Mouse (Mus musculus) duodenum, adult 2 months (tissue): ENCODE results near the gene Nol3. TPM values are rescaled to one million over a fixed set of nuclear protein-coding genes. Genes with fewer than 3 reads are reported as not detected.

Experiments
- polyA plus RNA-seq: library from polyadenylated mRNA; depleted of rRNA; stranded (reverse); fragments of >200 nt; gene quantifications from 2 replicates; pipeline ENCODE4 v1.2.3, GENCODE M21; 2012; ENCODE audit warnings: low replicate concordance; rRNA removed

Nol3 gene
- polyA plus RNA-seq, result 0.64 and 0.90 TPM in 2 replicates

DNA sequence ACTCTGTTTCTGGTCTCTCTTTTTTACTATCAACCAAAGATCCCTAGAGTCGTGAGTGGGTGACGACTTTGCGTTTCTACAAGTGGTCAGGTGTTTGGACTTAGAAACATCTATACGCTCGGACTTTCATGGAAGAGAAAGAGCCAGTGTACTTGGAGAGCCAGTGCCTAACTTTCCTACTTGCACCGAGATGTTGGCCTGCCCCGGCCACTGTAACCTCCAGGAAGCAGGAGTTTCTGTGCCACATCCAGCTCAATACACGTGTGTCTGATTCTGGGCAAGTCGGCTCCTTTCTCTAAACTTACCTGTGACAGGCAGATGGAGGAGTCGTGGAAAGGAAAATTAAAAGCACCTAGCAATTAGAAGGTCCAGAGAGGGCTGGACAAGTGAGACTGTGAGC lies at the start of gene Nol3:
Gene Nol3 (plus strand): TSS at position 301 of the 400 bp plus-strand sequence.

DNA sequence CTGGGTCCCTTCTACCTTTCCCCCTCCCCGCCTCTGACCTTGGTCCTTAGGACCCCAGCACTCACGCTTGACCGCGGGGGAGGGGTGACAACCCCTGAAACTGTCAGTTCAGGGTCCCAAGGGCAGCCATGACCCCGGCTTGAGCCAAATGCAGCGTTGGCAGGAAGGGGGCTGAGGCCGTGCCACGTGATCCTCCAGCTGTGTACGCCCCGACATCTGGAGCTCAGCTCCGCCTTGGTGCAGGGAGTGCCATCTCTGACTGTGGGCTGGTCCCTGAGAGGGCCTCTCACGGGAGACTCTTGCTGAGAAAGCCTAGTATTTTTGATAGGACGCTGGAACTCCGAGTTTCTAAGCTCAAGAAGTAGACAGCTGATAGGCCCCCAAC lies 21.0 kb upstream of the Nol3 start, which contains the start of gene B3gnt9:
Gene B3gnt9 (minus strand): TSS at position 188 of the 385 bp plus-strand sequence.

DNA sequence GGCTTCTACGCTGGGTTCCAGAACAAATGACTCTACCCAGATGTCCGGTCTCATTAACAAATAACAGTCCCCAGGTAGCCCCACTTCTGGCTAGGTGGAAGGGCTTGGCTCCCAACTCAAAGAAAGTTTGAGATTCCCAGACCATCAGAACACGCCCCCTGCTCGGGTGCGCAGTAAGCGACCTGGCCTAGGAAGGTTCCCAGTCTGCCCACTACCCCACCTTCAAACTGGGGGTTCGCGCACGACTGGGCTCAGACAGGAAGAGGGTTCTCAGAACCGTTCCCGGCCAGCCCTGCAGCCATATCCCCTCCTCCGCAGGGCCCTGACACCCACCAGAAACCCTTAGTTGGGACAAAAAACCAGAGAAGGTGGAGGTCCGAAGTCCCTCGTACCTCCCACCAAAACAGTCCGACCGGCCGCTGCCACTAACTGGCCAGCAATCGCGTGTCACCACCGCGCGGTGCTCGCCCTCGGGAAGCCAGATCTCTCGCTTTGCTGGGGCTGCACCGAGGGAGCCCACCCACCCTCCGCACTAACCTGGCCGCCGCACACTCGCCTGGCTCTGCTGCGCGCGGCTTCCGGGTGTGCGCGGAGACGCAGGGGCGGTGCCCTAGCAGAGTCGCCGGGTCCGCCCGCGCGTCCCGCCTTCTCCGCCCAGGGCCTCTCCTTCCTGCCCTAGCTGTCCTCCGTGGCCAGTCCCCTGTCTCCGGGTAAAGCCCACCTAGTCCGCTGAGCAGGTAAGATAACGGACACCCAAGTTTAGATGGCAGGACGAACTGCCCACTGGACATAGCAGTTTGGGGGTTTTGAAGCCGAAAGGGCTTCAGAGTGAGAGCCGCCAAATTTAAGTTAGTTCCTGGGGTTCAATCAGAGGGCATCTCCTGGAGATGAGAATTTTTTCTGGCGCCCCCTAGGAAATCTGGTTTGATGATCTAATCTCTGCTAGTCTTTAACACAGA lies 11.6 kb upstream of the Nol3 start, which contains the start of the genes Tradd and Fbxl8:
Gene Tradd (minus strand): TSS at position 586 of the 959 bp plus-strand sequence.
Gene Fbxl8 (plus strand): TSS at position 625 of the 959 bp plus-strand sequence.

DNA sequence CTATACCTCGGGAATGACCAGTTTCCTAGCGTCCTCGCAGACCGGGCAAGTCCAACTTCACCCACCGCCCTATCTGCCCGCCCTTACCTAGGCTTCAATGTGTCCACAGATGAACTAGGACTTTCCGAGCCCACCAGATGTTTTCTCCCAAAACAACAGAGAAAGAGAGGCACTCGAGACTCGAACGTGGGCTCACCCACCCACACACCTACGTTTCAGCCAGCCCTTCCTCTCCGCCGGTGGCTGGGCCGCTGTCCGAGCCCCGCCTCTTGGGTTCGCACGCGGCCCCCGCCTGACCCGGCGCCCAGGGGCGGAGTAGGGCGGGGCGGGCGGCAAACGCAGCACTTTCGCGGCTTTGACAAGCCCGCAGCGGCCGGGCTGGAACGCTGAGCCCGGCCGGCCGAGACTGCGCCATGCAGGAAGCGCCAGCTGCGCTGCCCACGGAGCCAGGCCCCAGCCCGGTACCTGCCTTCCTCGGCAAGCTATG lies 6.4 kb upstream of the Nol3 start, which contains the start of gene Hsf4:
Gene Hsf4 (plus strand): TSS at position 341 of the 487 bp plus-strand sequence.

DNA sequence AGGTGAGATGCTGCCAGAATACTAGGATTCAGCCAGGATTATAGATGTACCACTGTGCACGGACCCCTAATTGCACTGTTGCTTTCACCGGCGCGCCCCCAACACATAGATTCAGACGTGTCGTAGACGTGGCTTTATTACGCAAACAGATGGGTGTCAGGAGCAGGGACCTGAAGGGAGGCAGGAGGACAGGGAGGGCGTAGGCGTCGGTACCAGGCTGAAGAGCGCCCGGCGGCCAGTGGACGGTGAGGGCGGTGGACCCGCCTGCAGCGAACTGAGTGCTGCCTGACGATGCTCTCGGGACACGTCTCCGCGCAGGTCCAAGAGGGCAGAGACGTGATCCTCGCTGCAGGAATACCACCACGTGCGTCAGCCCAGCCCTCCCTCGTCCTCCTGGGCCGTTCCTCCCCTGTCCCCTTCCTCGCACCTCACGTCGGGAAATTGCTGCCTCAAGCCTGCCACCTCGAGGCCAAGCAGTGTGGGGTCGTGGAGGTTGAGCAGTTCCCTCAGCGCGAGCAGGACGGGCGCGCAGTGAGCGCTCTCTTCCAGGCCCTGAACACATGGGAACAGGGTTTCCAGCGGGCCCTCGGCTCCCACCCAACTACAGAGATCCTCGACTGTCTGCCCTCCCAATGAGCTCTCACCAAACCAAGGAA lies 14.0 kb downstream of the Nol3 start, which contains the start of gene 4931428F04Rik:
Gene 4931428F04Rik (minus strand): TSS at position 60 of the 656 bp plus-strand sequence.

DNA sequence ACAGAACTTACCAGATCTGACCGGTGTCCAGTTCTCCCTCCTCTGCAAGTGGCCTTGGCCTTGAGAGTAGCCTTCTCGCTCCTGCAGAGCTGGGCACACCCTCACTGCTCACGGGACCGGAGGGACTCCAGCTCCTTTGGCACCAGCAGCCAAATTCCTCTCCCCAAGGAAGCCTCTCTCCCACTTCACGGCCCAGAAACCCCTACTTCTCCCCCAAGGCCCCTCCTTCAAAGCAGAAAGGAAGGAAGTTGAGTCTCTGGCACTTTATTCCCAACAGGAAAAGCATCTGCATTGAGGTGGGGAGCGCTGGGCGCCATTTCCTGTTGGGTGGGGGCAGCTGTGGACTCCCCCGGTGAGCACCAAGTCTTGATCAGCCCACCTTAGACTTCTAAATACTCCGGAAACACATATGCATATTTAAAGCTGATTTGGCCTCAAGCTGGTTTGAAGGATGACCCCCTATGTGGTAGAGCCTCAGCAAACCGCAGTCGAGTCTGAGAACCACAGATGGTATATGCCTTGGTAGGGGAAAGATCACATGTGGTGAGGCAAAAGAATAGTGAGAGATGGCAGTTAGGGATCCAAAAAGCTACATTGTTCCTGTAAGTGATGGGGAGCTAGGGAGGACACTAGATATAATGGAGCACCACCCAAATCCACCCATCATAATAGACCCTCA lies 20.1 kb downstream of the Nol3 start, which contains the start of gene Exoc3l:
Gene Exoc3l (minus strand): TSS at position 207 of the 679 bp plus-strand sequence.

DNA sequence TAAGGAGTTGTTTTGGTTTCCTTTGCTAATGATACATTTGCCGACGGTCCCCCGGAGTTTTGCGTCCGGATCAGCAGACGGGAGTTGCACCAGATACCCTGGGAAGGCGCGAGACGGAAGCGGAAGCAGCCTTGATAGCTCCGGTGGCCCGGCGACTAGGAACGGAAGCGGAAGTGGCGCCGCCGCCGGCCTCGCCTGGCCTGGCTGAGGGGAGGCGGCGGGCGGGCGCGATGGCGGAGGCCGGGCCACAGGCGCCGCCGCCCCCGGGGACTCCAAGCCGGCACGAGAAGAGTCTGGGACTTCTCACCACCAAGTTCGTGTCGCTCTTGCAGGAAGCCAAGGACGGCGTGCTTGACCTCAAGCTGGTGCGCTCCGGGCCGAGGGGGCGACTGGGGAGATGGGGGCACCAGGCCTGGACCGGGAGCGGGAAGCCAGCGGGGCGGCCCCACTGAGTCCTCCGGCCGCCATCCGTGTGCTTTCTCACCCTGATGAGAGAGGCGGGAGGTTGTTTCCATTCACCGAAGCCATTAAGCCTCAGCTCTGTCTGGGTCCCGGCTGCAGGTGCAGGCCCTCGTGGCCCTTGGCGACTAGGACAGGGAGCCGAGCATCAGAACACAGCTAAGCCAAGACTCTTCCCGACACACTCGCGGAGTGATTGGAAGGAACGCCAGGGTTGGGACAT lies 21.7 kb downstream of the Nol3 start, which contains the start of gene E2f4:
Gene E2f4 (plus strand): TSS at position 153 of the 682 bp plus-strand sequence.

DNA sequence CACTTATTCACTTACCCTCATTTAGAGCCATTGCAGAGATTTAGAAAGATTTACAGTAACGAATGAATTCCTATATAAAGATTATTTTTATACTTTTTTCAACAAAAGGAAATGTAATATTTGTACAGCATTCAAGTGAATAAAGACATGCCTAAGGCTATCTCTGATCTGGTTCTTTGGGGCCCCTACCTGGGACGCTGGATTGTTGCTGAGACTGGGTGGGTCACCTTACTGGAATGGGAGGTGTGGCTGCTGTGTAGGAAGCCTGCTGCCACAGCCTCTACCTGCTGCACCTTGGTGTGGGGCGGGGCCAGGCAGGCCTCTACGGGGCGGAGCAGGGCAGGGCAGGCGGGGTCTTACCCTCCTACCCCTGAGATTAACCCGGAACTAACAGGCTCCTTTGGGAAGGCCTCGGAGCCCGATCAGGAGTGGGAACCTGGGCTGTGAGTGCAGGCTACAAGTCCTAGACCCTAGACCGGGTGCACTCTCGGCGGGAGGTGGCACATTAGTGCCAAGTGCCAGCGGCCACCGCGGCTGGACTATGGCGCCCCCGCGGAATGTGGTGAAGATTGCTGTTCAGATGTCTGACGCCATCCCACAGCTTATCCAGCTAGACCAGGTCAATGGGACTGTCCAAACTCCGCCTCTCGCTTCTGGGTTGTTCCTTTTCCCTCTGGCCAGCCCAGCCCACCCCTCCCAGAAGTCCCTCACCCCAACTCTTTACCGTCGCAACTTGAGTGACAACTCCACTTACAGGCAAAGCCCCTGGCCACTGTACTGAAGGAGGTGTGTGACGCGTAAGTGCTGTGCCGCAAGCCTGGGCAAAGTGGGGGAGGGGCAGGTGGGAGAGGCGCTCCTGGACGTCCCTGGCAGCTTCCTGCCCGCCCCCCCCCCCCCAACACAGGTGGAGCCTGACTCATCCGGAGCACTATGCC lies 29.5 kb downstream of the Nol3 start, which contains the start of gene Elmo3:
Gene Elmo3 (plus strand): TSS at position 391 of the 935 bp plus-strand sequence.

DNA sequence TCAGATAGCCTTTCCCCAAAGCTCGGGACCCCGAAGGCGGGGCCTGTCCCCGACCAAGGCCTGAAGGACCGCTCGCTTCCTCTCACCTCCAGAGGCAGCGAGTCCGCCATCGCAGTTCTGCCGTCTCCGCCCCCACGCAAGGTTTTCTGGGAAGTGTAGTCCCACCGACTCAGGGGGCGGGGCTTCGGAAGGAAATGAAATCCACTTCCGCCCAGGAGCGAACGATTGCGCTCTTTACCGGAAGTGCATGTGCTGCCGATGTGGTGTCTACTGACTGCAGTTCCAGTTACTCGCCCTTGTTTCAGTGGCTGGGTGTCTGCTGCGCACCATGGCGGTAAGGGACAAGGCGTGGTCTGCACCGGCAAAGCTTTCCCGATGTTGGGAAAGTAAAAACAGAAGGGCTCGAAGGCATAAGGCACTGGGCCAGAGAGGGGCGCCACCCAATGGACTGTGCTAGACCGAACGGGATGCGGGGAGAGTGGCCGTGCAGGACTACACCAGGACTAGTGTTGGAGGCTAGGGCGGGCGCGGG lies 50.3 kb downstream of the Nol3 start, which contains the start of the genes Lrrc29 and Tmem208:
Gene Lrrc29 (minus strand): TSS at position 138 of the 532 bp plus-strand sequence.
Gene Tmem208 (plus strand): TSS at position 214 of the 532 bp plus-strand sequence.

Other genes starting within 250 kb of the Nol3 start
- gene Ces3a, start 227.5 kb upstream of the Nol3 start, polyA plus RNA-seq, result 0.59 and 1.7 TPM in 2 replicates
- 0.22 TPM in 1 of 2 replicates, not detected in the other for gene Ces3b, start 192.4 kb upstream of the Nol3 start, polyA plus RNA-seq
- not detected in 2 replicates for gene Ces4a, start 144.3 kb upstream of the Nol3 start, polyA plus RNA-seq
- 2.2 and 2.7 TPM in 2 replicates for gene Cbfb, start 105.5 kb upstream of the Nol3 start, polyA plus RNA-seq
- 8.2 and 10.4 TPM in 2 replicates for gene D230025D16Rik, start 51.0 kb upstream of the Nol3 start, polyA plus RNA-seq
- 9.6 and 16.2 TPM in 2 replicates for gene B3gnt9, start 21.0 kb upstream of the Nol3 start, polyA plus RNA-seq
- 62.3 and 127 TPM in 2 replicates for gene Tradd, start 11.5 kb upstream of the Nol3 start, polyA plus RNA-seq
- gene Fbxl8, start 11.5 kb upstream of the Nol3 start, polyA plus RNA-seq, result 13.1 and 36.2 TPM in 2 replicates
- gene Hsf4, start 6.3 kb upstream of the Nol3 start, polyA plus RNA-seq, result 1.0 and 1.4 TPM in 2 replicates
- 0.97 and 2.4 TPM in 2 replicates for gene 4931428F04Rik, start 13.7 kb downstream of the Nol3 start, polyA plus RNA-seq
- gene Exoc3l, start 20.0 kb downstream of the Nol3 start, polyA plus RNA-seq, result 3.0 and 3.4 TPM in 2 replicates
- 107 and 138 TPM in 2 replicates for gene E2f4, start 21.5 kb downstream of the Nol3 start, polyA plus RNA-seq
- gene Elmo3, start 29.5 kb downstream of the Nol3 start, polyA plus RNA-seq, result 58.7 and 87.7 TPM in 2 replicates
- gene Lrrc29, start 50.1 kb downstream of the Nol3 start, polyA plus RNA-seq, result 6.5 and 8.6 TPM in 2 replicates
- 120 and 146 TPM in 2 replicates for gene Tmem208, start 50.2 kb downstream of the Nol3 start, polyA plus RNA-seq
- gene Fhod1, start 71.8 kb downstream of the Nol3 start, polyA plus RNA-seq, result 18.1 and 20.1 TPM in 2 replicates
- 3.2 and 4.5 TPM in 2 replicates for gene Slc9a5, start 72.7 kb downstream of the Nol3 start, polyA plus RNA-seq
- 0.33 and 0.41 TPM in 2 replicates for gene Plekhg4, start 97.1 kb downstream of the Nol3 start, polyA plus RNA-seq
- 0.06 TPM in 1 of 2 replicates, not detected in the other for gene Kctd19, start 137.4 kb downstream of the Nol3 start, polyA plus RNA-seq
- gene Lrrc36, start 137.4 kb downstream of the Nol3 start, polyA plus RNA-seq, result 0.22 TPM in 1 of 2 replicates, not detected in the other
- 53.0 and 57.7 TPM in 2 replicates for gene Tppp3, start 195.4 kb downstream of the Nol3 start, polyA plus RNA-seq
- 17.9 and 29.4 TPM in 2 replicates for gene Zdhhc1, start 220.8 kb downstream of the Nol3 start, polyA plus RNA-seq
- 11.0 and 11.1 TPM in 2 replicates for gene Hsd11b2, start 242.6 kb downstream of the Nol3 start, polyA plus RNA-seq